Mouse (Mus musculus): ENCODE measurements around the gene Afap1.

Gene Afap1

DNA sequence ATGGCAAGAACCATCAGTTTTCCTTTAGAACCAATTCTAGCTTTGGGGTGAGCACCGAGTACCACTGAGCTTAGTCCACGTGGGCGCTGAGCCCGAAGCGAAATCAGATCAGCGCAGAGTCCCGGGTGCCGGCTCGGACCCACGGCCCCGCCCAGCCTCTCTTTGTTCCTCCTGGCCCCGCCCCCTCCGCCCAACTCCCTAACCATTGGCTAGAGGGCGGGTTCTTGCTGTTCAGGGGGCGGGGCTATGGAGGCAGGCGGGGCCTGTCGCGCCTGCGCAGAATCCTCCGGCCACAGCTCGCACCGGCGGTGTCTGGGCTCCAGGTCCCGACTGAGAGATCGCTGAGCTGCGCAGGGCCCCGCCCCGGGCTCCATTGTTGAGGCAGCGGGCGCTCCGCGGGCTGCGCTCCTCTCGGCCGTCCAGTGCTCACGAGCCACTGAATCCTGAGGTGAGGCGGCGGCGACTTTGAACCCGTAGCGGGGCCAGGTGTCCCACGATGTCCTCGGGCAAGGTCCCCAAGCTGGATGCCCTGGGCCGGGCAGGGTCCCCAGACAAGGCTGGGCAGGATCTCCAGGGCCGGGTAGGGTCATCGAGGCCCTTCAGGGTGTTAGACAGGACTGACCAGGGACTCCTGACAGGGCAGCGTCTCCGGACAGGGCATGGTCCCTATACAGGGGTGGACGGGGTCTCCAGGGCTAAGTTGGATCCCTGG is at the start of gene Afap1:
Afap1 (plus strand) TSS at position 227 of the 712 bp plus-strand sequence.
- DNase-seq, result peak; percentile 99 to 100

DNA sequence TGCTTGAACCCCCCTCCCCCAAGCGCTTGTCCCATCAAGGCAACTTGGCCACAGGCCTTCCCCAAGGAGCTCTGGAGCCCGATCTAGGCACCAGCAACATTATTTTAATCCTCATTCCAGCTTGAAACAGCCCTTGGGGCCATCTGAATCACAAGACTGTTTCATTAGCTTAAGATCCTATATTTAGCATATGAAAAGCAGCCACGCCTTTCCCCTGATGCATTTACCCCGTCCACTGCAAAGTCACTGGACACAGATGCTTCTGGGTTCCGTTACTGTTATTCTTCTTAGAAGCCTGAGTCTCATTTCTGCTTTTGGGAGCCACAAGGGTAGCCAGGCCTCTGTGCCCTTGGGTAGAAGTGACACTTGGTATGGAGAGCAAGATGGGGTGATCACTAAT is 41.6 kb upstream of the Afap1 start:
- DNase-seq, result no peak

DNA sequence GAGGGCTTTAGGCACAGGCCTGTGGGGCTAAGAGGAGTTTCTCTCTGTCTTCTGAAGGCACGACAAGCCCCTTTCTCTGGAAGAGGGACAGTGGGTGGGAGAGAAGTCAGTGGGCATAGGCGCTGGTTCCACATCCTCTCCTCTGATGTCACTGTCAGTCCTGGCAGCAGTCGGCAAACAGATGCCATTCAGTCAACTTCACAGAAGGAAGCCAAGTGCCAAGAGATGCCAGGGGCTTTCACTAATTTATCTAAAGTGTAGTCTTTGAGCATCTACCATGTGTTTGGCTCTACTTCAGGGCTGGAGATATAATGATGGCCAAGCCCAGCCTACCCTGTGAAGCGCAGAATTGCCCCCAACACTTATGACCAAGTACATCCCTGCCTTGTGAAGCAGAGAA is 39.7 kb upstream of the Afap1 start:
- no peak for DNase-seq

DNA sequence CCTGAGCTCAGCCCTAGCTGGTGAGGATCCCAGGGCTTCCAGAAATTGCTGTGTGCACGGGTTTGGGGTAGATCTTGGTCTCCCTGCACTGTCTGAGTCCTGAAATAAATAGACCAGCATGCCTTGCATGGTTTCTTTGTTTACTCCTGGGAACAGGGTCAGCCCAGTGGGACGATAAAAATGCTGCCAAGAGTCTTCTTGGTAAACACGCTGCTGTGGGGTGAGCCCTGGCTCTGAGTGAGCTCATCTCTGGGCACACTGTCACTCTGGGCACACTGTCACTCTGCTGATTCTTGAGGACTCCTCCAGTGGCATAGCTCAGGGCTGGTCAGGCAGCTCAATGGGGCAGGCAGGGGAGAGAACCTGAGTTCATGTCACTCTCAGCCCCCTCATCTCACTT is 36.9 kb upstream of the Afap1 start:
- DNase-seq, result no peak

DNA sequence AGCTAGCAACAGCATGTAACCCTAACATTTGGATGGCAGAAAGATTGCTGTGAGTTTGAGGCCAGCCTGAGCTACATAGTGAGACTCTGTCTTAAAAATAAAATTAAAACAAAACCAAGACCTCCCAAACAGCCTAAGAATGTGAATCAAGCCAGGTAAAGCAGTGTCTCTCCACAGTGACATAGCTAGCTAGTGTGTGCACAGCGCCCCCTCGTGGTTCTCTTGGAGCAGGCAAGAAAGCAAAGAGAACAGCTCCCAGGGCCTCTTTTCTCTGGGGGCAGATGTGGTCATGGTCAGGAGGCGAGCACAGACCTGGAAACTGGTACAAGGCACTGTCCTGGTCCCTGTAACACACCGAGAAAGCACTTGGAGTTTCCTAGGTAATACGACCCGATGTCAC is 35.0 kb upstream of the Afap1 start:
- DNase-seq, result peak in 1 of 2 experiments; percentile 56

DNA sequence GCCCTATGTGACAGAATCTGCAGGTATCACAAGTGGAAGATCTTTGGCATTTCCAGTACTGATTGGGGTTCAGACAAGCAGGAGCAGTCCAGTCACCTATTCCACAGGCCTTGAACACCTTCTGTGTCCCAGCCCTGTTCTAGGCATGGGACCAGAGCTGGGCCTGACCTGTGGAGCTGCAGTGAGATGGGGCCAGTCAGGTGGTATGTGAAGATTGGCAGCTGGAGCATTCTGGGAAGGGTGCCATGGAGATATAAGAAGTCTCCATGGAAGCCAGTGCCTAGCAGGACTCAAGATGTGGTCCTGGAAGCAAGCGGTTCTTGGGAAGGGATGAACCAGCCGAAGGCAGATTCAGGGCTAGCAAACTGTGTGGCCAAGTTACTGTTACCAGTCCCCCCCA is 31.7 kb upstream of the Afap1 start:
- DNase-seq, result no peak

DNA sequence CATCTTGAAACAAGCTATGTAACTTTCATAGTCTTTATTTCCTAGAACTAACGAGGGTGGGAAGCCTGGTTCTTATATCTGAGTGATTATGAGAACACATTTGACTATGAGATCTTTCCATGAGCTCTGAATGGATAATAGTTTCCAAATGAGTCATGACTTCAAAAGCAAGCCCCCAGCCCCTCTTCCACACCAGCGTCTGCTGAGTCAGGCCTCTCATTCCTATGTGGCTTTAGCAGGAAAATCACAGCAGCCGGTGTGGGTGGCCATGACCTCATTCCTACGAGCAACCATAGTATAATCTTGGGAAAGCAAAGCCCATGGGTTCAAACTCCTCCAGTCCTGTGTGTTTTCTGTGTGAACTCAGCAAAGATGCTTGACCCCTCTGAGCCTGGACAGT is 23.1 kb upstream of the Afap1 start:
- DNase-seq, result no peak

DNA sequence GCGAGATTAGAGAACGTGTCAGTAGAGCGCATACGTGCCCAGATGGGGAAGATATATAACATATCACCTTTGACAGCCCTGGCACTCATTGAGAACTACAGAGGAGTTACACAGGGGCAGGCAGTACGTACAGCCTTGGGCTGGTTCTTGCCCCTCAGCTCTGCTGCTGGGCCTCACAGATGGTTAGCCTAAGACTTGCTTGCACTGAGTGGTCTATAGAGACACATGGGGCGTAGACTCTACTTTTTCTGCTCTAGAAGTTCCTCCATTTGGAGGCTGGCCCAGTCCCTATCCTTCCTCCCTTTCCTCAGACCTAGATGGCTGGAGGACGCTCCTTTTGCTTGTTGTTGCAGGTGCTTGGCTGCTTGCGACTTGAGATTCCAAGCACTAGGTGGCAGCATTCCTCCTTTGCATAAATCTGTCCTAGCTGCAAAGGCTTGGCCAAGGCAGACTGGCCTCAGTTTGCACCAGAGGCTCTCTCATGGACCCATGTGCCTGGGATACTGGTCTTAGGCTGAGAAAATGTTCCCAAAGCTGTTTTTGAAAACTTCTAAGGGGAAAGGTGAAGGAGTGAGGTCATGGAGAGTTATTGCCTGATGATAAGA is 22.6 kb upstream of the Afap1 start:
- DNase-seq, result peak; percentile 67 to 81

DNA sequence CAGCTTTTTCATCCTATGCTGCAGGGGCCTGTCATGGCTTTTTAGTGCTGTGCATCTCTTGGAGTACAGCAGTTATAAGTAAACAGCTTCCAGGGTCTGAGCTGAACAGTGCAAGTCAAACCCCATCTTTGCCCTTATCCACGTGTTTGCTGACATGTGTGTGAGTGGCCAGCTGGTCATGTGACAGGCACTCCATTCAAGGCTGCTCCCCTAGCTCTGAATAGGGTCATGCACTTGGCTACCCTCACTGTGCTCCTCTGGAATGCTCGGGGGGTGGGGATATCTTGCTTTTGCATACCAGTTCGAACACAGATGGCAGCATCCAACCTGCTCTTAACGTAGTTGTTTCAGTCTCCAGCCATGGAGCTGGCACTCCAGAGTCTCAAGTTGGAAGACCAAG is 19.7 kb upstream of the Afap1 start:
- no peak for DNase-seq

DNA sequence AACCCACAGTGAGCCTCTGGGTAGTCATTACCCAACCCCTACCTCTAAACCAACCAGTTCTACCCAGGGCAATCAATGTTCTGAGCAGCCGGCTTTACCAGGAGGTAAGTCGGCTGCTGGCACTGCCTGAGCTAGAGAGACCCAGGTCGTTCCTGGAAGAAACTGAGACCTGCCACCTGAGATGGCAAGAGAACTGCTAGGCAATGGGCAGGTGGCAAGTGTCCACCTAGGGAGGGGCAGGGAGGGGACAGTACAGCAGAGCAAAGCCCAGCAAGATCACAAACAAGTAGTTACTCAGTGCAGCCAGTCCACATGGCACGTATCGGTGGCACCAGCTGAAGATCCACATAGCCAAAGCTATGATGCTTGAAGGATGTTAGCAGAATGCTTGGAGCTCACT is 16.9 kb upstream of the Afap1 start:
- DNase-seq, result no peak

DNA sequence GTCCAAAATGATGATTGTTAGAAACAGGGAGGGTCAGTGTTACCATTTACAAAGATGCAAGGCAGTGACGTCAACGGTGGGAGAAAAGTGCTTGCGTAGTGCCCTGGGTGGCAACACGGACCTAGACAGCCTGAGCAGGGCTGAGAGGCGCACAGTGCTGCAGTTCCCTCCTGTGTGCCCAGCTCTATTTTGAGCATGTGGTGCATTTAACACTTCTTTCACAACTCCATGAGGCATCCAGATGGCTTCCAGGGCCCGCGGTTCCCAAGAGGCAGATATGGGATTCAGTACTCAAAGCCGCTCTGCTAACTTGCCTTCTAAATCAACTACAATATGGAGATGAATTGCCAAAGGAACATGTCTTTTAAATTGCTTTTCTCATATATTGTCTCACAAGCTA is 13.9 kb upstream of the Afap1 start:
- no peak for DNase-seq

DNA sequence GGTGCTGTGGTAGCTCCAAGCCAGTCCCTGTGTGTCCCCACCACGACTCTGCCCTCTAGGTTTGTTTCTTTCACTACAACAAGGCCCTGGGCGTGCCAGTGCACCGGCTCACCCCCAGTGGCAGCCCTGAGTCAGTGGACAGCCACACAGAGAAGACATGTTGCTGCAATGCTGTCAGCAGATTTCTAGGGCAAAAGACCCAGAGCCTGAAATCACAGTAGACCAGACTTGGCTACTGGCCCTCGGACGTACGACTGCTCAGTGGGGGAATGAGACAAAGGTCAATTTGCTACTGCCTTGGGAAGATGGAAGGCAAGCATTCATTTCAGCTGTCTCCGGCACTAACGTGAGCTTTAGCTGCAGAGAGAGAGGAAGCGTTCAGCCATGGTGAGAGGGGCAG is 10.7 kb upstream of the Afap1 start:
- peak; percentile 77 to 80 for DNase-seq

DNA sequence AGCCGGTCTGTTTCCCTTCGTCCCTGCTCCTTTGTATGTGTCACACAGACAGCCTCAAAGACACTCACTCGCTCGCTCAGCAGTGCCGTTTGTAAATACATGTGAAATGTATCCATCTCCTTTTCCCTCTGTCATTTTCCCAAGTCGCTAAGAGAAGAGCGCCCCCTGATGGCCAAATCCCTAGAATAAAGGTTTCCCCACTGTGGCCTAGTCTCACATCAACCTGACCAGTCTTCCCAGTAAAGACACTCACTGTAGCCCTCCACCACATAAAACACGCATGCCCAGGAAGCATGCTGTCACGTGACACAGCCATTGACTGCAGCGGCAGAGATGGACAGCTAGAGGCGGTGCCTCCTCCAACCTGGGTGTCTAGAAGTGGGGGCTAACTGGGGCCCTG is 8.9 kb upstream of the Afap1 start:
- DNase-seq, result peak in 1 of 2 experiments; percentile 63

DNA sequence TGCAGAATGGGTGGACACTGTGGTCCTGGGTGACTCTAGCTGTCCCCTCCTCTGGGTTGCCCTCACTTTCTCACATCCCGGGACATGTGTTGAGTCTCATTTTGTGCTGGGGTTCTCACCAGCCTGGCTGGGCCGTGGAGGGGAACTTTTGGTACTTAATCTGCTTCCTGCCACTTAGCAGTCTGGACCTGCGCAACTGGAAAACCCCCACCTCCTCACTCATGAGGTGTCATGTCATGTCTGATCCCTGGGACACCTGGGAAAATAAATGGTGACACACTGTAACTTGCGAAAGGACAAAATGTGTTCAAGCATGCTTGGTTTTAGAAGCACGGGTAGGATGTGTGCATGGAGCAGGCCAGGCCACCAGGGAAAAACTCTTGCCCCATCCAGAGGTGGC is 8.4 kb upstream of the Afap1 start:
- DNase-seq, result no peak

DNA sequence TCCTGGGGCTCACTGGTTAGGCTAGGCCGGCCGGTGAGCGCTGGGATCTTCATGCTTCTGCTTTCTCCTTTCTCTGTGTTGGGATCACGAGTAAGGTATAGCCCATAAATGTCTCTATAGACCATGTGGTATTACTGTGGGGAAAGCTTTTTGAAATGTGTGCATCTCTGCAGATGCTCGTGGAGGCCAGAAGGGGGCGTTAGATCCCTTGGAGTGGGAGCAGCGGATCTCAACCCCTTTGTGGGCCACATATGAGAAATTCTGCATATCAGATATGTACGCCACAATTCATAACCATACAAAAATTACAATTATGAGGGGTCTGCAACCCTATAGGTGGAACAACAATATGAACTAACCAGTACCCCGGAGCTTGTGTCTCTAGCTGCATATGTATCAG is 4.2 kb upstream of the Afap1 start:
- DNase-seq, result no peak

DNA sequence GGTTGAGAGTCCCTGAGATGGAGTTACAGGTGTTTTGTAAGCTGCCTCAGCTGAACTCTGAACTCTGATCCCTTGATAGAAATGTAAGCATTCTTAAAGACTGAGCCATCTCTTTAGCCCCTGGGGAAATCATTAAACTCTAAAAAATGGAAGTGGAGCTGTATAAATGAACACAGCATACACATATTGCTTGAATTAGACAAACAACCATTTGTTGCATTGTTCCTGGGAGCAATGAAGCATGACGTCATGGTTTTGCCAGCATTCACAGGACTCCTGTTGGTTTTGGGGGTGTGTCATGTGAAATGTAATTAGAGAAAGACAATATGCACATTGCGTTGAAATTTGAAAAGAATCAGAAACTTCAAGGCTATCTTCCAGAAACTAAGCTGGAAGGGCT is 3.5 kb upstream of the Afap1 start:
- DNase-seq, result no peak

DNA sequence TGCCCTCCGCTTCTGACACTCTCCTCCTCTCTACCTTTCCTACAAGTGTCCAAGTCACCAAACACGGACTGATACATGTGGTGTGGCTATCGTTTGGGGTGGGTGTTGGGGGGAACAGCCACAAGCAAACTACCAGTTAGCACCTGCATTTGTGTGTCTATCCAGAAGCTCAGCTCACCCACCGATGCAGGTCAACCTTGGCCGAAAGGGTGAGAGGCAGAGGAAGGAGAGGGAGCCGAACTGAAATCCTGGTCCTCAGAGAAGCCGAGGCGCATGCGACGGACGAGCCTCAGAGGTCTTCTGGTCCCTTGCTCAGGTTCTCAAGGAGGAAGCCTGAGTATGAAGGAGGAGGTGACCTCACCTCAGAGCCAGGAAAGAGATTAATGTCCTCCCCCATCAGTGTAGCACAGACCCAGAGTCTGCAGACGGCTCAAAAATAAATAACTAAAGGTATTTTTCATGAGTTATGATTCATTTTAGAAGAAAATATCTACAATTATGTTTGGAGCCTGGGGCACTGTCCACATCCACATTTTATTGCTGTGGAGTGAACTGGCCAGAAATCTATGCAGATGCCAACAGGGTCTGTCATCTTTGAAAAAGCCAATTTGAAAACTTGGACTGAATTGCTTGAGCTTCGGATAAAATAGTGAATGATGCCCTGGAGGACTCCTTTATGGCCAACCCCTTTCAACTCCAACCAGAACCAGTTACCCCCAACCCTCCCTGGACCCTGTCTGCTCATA is 2.0 kb upstream of the Afap1 start:
- no peak for DNase-seq

DNA sequence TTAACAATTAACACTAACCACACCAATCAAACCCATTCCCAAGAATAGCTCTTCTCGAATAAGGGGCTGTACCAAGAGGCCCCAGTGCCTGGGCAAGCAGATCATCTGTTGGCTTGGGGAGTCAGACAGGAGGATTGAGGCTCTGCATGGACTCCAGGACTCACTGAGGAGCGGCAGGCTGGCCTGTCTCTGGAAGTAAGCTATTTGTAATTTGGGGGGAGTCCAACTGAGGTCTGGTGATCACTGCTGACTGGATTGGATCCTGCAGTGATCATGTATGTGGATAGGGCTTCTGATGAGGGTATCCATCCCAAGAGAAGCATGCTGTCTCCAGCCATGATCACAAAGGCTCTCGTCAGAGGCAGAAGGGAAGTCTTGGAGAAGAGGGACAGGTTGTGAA is 756 bp upstream of the Afap1 start:
- DNase-seq, result no peak

DNA sequence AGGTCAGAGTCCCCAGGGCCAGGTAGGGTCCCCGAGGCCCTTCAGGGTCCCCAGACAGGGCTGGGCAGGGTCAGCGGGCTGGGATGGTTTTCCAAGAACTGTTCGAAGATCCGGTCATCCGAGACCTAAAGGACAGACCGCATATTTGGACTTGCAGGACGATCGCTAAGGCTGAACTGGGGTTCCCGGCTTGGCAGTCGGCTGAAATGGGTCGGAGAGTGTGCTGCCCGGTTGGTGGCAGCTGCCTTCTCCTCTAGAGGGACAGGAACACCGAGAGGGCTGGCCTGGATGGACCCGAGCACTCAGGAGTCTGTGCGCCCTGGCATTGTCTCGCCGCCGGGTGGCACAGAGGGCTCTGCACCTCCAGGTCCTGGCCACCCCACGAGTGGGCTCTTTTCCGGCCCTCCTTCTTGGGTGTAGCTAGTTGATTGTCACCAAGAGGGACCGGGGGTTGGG is 714 bp downstream of the Afap1 start:
- DNase-seq, result peak; percentile 55 to 72

DNA sequence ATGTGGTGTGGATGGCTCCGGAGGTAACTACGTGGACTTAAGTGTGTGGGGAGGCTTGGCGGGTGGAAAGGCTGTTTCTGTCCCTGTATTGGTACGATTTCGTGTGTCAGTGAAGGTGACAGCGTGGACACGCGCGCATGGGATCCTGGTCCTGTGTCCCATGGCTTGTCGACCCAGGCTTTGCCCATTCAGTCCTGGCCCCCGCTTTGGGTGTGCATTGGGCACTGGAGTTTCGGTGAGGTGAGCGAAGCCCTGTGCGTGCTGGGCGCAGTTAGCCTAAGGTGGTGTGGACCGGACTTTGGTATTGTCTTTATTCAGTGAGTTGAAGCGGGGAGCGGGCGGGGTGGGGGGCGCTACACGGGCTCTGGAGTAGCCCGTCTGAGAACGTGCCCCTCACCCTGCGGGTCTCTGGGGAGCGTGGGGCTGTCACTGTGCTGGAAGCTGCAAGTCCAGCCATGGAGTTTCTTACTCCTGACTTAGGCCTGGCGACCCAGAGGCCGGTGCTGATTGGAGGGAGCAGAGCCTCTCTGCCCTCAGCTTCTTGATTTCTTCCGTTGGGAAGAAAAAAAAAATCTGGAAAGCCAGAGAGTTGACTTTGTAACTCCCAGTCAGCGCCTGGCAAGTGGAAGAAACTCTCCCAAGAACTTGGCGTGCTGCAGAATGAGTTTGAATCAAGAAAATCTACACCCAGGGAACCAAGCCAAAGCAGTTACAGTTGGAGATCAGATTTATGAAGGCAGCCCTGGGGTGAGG is 1.4 kb downstream of the Afap1 start:
- DNase-seq, result peak; percentile 49 to 56

DNA sequence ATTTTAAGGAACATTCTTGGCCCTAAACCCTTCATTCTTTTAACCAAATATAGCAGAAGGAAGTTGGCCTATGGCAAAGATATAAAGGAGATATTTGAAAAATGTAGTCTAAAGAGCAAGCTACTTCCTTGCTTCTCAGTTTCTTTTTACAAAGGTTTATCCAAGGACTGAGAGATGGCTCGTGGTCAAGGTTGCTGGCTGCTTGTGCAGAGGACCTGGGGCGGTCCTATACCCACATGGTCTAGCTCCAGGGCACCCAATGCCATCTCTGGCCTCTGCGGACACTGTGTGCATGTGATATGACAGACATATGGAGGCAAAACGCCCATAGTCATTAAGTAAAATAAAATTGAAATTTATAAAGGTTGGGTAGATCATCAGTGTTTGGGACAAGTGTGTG is 2.8 kb downstream of the Afap1 start:
- no peak for DNase-seq

DNA sequence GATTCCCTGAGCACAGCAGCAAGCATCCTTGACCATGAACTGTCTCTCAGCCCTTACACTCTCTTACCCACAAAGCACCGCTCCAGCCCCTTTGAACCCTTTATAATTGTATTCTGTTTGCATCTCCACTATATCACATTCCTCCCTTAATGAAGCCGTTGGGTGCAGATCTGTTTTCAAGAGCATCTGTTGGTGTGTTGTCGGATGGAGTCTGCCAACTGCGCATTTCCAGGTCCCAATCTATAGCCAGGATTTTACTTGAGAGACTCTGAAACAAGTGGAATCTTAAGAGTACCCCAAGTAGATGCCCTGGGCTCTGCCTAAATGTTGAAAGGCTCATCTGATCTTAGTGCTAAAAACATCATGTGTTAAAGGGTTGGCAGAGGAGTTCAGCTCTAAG is 3.4 kb downstream of the Afap1 start:
- no peak for DNase-seq

DNA sequence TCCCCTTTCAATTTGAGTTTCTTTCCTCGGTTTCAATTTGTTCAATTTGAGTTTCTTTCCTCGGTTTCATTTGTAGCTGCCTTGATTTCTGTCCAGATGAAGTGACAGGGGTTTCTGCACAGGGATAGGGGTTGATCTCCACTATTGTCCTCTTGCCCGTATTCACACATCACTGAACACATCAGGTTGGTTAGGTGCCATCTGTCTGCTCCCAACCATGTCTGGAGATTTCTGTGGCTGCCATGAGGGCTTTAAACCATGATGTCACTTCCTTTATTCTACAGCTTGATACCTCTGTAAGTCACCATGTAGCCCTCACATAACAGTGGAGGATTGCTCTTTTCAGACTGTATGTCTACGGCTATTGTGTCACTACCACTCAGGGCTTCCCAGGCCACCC is 4.0 kb downstream of the Afap1 start:
- no peak for DNase-seq
